Mouse (Mus musculus) CH12.LX (cell line): Measurements from ENCODE around the gene Selenok. TPM values are rescaled to one million over a fixed set of nuclear protein-coding genes. Genes with fewer than 3 reads are reported as not detected.

Experiments used
- DNase-seq: peaks from one replicate; pipeline ENCODE4 v3.0.0-alpha.2; 2013; ENCODE audit errors: extremely low read depth
- H3K27ac ChIP-seq: 2 replicates; pipeline ENCODE4 v1.5.1; 2012; ENCODE audit warnings: low read depth, mild to moderate bottlenecking, control low read depth, moderate library complexity; ENCODE audit not compliant: insufficient read depth
- H3K27me3 ChIP-seq: replicated peaks from 2 replicates; pipeline ENCODE3; 2012; ENCODE audit warnings: inconsistent platforms
- H3K36me3 ChIP-seq, 2 experiments: replicated peaks in 1 of 2; 2 replicates each; pipeline versions ENCODE3 to v1.6.1; 2012; ENCODE audit warnings: inconsistent platforms in 1 of 2, low read length in 1 of 2, mild to moderate bottlenecking in 1 of 2, mixed read lengths in 1 of 2, moderate library complexity in 1 of 2; ENCODE audit not compliant: control insufficient read depth in 1 of 2, insufficient read depth in 1 of 2
- H3K4me1 ChIP-seq, 2 experiments: 2 replicates each; pipeline ENCODE4 v1.6.1; 2012; ENCODE audit warnings: inconsistent platforms in 1 of 2, moderate library complexity in 1 of 2; ENCODE audit not compliant: insufficient read depth in 2 of 2, control insufficient read depth in 1 of 2
- H3K4me2 ChIP-seq: 2 replicates; pipeline ENCODE4 v1.6.1; 2012; ENCODE audit warnings: low read depth, mild to moderate bottlenecking, control low read depth; ENCODE audit not compliant: poor library complexity, insufficient read depth, severe bottlenecking
- H3K4me3 ChIP-seq, 3 experiments: fragments of 150-350 bp in 1 of 3; sonication (generic) in 1 of 3; replicated peaks in 1 of 3; 2 replicates each; pipeline versions ENCODE3 to v1.5.1; 2011 to 2012; ENCODE audit warnings: low read depth in 2 of 3, low read length in 2 of 3, mild to moderate bottlenecking in 2 of 3, moderate library complexity in 2 of 3, control low read depth in 1 of 3, improper control_type of control experiment in 1 of 3, inconsistent platforms in 1 of 3, mixed read lengths in 1 of 3; ENCODE audit not compliant: poor library complexity in 1 of 3
- H3K79me2 ChIP-seq: replicated peaks from 2 replicates; pipeline ENCODE4 v1.6.1; 2012; ENCODE audit warnings: mild to moderate bottlenecking, moderate library complexity; ENCODE audit not compliant: control insufficient read depth, poor library complexity, insufficient read depth, severe bottlenecking; ENCODE audit errors: extremely low read depth
- H3K9ac ChIP-seq: 2 replicates; pipeline ENCODE4 v1.6.1; 2012; ENCODE audit warnings: low read depth, mild to moderate bottlenecking, control low read depth, moderate library complexity; ENCODE audit not compliant: insufficient read depth
- H3K9me3 ChIP-seq: replicated peaks from 2 replicates; pipeline ENCODE3; 2012; ENCODE audit warnings: low read length, inconsistent platforms, mixed read lengths
- CHD1 ChIP-seq: IDR thresholded peaks from 2 replicates; pipeline ENCODE4 v1.6.1; 2012; ENCODE audit warnings: low read depth, low read length, improper control_type of control experiment, inconsistent platforms
- CHD2 ChIP-seq: IDR thresholded peaks from 2 replicates; pipeline ENCODE4 v1.6.1; 2011; ENCODE audit warnings: low read length, improper control_type of control experiment
- E2F4 ChIP-seq: IDR thresholded peaks from 2 replicates; pipeline ENCODE4 v1.6.1; 2011; ENCODE audit warnings: low read depth, low read length, improper control_type of control experiment; ENCODE audit not compliant: insufficient replicate concordance
- ELF1 ChIP-seq: IDR thresholded peaks from 2 replicates; pipeline ENCODE4 v1.6.1; 2014; ENCODE audit warnings: low read depth, mild to moderate bottlenecking, inconsistent platforms, low read length, improper control_type of control experiment
- EP300 ChIP-seq: IDR thresholded peaks from 2 replicates; pipeline ENCODE4 v1.6.1; 2011; ENCODE audit warnings: low read length, improper control_type of control experiment
- ETS1 ChIP-seq: conservative IDR thresholded peaks from 2 replicates; pipeline ENCODE4 v1.6.1; 2012; ENCODE audit warnings: low read depth, mild to moderate bottlenecking, inconsistent platforms, low read length, improper control_type of control experiment, moderate library complexity
- GABPA ChIP-seq: IDR thresholded peaks from 2 replicates; pipeline ENCODE4 v1.6.1; 2012; ENCODE audit warnings: low read depth, low read length, improper control_type of control experiment, inconsistent platforms; ENCODE audit not compliant: insufficient replicate concordance
- HCFC1 ChIP-seq: IDR thresholded peaks from 2 replicates; pipeline ENCODE4 v1.6.1; 2012; ENCODE audit warnings: low read depth, mild to moderate bottlenecking, inconsistent platforms, low read length, improper control_type of control experiment
- JUND ChIP-seq: conservative IDR thresholded peaks from 2 replicates; pipeline ENCODE4 v1.6.1; 2011; ENCODE audit warnings: low read depth, low read length, improper control_type of control experiment
- MAFK ChIP-seq: IDR thresholded peaks from 2 replicates; pipeline ENCODE4 v1.6.1; 2011; ENCODE audit warnings: low read length, improper control_type of control experiment; ENCODE audit not compliant: insufficient replicate concordance
- MAZ ChIP-seq: IDR thresholded peaks from 2 replicates; pipeline ENCODE4 v1.6.1; 2012; ENCODE audit warnings: low read depth, mild to moderate bottlenecking, inconsistent platforms, low read length, improper control_type of control experiment, moderate library complexity
- MEF2A ChIP-seq: IDR thresholded peaks from 2 replicates; pipeline ENCODE4 v1.6.1; 2014; ENCODE audit warnings: low read depth, mild to moderate bottlenecking, inconsistent platforms, low read length, improper control_type of control experiment, borderline replicate concordance
- MXI1 ChIP-seq: IDR thresholded peaks from 2 replicates; pipeline ENCODE4 v1.6.1; 2011; ENCODE audit warnings: mild to moderate bottlenecking, low read depth, low read length, improper control_type of control experiment
- MYC ChIP-seq: IDR thresholded peaks from 2 replicates; pipeline ENCODE4 v1.6.1; 2011; ENCODE audit warnings: low read depth, mild to moderate bottlenecking, improper control_type of control experiment, low read length
- PAX5 ChIP-seq: IDR thresholded peaks from 2 replicates; pipeline ENCODE4 v1.6.1; 2012; ENCODE audit warnings: low read length, inconsistent platforms, mixed read lengths
- RAD21 ChIP-seq: IDR thresholded peaks from 2 replicates; pipeline ENCODE4 v1.6.1; 2011; ENCODE audit warnings: low read depth, mild to moderate bottlenecking, low read length, improper control_type of control experiment, moderate library complexity
- RCOR1 ChIP-seq: conservative IDR thresholded peaks from 2 replicates; pipeline ENCODE4 v1.6.1; 2012; ENCODE audit warnings: low read depth, mild to moderate bottlenecking, inconsistent platforms, low read length, improper control_type of control experiment
- TCF12 ChIP-seq: IDR thresholded peaks from 2 replicates; pipeline ENCODE4 v1.6.1; 2014; ENCODE audit warnings: low read depth, mild to moderate bottlenecking, inconsistent platforms, low read length, improper control_type of control experiment
- UBTF ChIP-seq: IDR thresholded peaks from 2 replicates; pipeline ENCODE4 v1.6.1; 2012; ENCODE audit warnings: low read depth, mild to moderate bottlenecking, inconsistent platforms, low read length, improper control_type of control experiment, moderate library complexity
- USF1 ChIP-seq: IDR thresholded peaks from 2 replicates; pipeline ENCODE4 v1.6.1; 2014; ENCODE audit warnings: low read depth, mild to moderate bottlenecking, inconsistent platforms, low read length, improper control_type of control experiment
- USF2 ChIP-seq: conservative IDR thresholded peaks from 2 replicates; pipeline ENCODE4 v1.6.1; 2011; ENCODE audit warnings: low read depth, low read length, improper control_type of control experiment
- ZC3H11A ChIP-seq: IDR thresholded peaks from 2 replicates; pipeline ENCODE4 v1.6.1; 2012; ENCODE audit warnings: low read depth, mild to moderate bottlenecking, inconsistent platforms, low read length, improper control_type of control experiment
- dilution Hi-C: fragments of 300-500 bp; cut with MboI; formaldehyde crosslinking; loops from 2 replicates; pipeline ENCODE4 v1.14.3; 2020; ENCODE audit warnings: low sequenced_read_pairs; ENCODE audit not compliant: extremely low pct_unique_long_range_greater_than_20kb, extremely low pct_ligation_motif_present
- in situ Hi-C: fragments of 300-500 bp; cut with MboI; formaldehyde crosslinking; loops from 3 replicates; pipeline ENCODE4 v1.14.3; 2019; ENCODE audit warnings: low sequenced_read_pairs, low pct_ligation_motif_present, low pct_unique_long_range_greater_than_20kb, mixed read lengths
- polyA plus RNA-seq: library from polyadenylated mRNA; unstranded; fragments of >175 nt; gene quantifications from 2 replicates; pipeline ENCODE4 v1.2.1, GENCODE M21; 2012; ENCODE audit warnings: low read depth; ENCODE audit not compliant: insufficient read length
- total RNA-seq, 2 experiments: library from RNA; depleted of rRNA; stranded (reverse); fragments of 300-350 nt in 1 of 2; fragments of >200 nt in 1 of 2; gene quantifications; 2 replicates each; pipeline ENCODE4 v1.2.3; 2012 to 2014

Selenok gene
- total and polyA plus RNA-seq, 3 experiments = 48.5 to 83.7 (median 63.0) TPM

- dilution Hi-C loops = no loop called here
- Histone ChIP-seq H3K4me2 (no peak overlapping the region), H3K4me3 (no peak overlapping the region), H3K27me3 (peaks cover 8% of the 10 kb centered on the region), H3K4me1 (peaks cover 0 to 12% of the 10 kb centered on the region in 2 experiments; a peak in 2 of 4 replicates), H3K79me2 (no peaks in the 10 kb centered on the region), H3K9ac (no peak overlapping the region), H3K27ac (no peak overlapping the region), H3K9me3 (peaks cover 2% of the 10 kb centered on the region), H3K36me3 (no peaks in the 10 kb centered on the region)
- in situ Hi-C loops = no loop called here
- TF ChIP-seq GABPA (no peak), MYC (no peak), HCFC1 (no peak), MAZ (no peak)
- DNase-seq = no peak
Measured at GRCm38 (mm10) chr14:29950805-29951204, 17.3 kb upstream of the Selenok start.

GRCm38 (mm10) chr14:29957393-29957792 is 10.7 kb upstream of the Selenok start:
- H3K79me2 ChIP-seq = no peaks in the 10 kb centered on the region
- in situ Hi-C loops = no loop called here
- H3K36me3 ChIP-seq = no peaks in the 10 kb centered on the region
- no peak overlapping the region for H3K27ac ChIP-seq
- no peak overlapping the region for H3K4me3 ChIP-seq
- no peaks in the 10 kb centered on the region for H3K4me1 ChIP-seq
- TF ChIP-seq MAFK = no peak
- TF ChIP-seq PAX5 = no peak
- no peak for TF ChIP-seq RAD21
- TF ChIP-seq EP300 = no peak
- no peak for TF ChIP-seq E2F4
- TF ChIP-seq ELF1 = no peak
- no peak for TF ChIP-seq USF2
- TF ChIP-seq ETS1 = no peak
- dilution Hi-C loops = no loop called here
- DNase-seq = no peak
- peaks cover 2% of the 10 kb centered on the region for H3K9me3 ChIP-seq
- H3K4me2 ChIP-seq = no peak overlapping the region
- H3K27me3 ChIP-seq = no peaks in the 10 kb centered on the region
- no peak overlapping the region for H3K9ac ChIP-seq

- peak overlapping the region; percentile 60 for H3K4me2 ChIP-seq
- H3K4me3 ChIP-seq = peak overlapping the region; percentile 65 to 98 (median 66)
- peak overlapping the region; percentile 95 for H3K9ac ChIP-seq
- no peaks in the 10 kb centered on the region for H3K9me3 ChIP-seq
- no peaks in the 10 kb centered on the region for H3K27me3 ChIP-seq
- H3K27ac ChIP-seq = peak overlapping the region; percentile 47; the same call in 1 of the 2 replicates
- in situ Hi-C loops = no loop called here
- H3K4me1 ChIP-seq = peaks cover 3 to 46% of the 10 kb centered on the region in 2 experiments; a peak in 3 of 4 replicates
- no peak for TF ChIP-seq MYC
- TF ChIP-seq UBTF = no peak
- no peak for TF ChIP-seq RCOR1
- no peak for TF ChIP-seq USF2
- TF ChIP-seq CHD2 = no peak
- no peak for TF ChIP-seq USF1
- no peak for TF ChIP-seq CHD1
- TF ChIP-seq TCF12 = no peak
- no peak for TF ChIP-seq ETS1
- TF ChIP-seq MEF2A = no peak
- no peak for TF ChIP-seq EP300
- TF ChIP-seq MAZ = no peak
- no peak for TF ChIP-seq MXI1
- TF ChIP-seq RAD21 = no peak
- no peak for TF ChIP-seq HCFC1
- no peak for TF ChIP-seq JUND
- no peak for TF ChIP-seq ZC3H11A
- TF ChIP-seq, all 38 proteins: peak for 0
- no peak for DNase-seq
- H3K79me2 ChIP-seq = peaks cover 22% of the 10 kb centered on the region
- peaks cover 19 to 38% of the 10 kb centered on the region in 2 experiments for H3K36me3 ChIP-seq
- dilution Hi-C loops = no loop called here
Measured at GRCm38 (mm10) chr14:29967611-29968010, 497 bp upstream of the Selenok start.
